Mouse (Mus musculus): Measurements from ENCODE around the gene Proca1. TPM values are rescaled to one million over a fixed set of nuclear protein-coding genes. Genes with fewer than 3 reads are reported as not detected.

Proca1 gene
- total and polyA plus RNA-seq, 2 experiments from 2014 or later: 3.2 TPM; not detected in 1

- Histone ChIP-seq H3K9ac (replicated peaks; ENCODE audit: low read depth, low read length) (no peak overlapping the region), H3K27me3 (ENCODE audit: control insufficient read depth, insufficient read depth, low read length) (no peaks in the 10 kb centered on the region), H3K36me3 (replicated peaks; ENCODE audit: control insufficient read depth, insufficient read depth, low read length) (no peaks in the 10 kb centered on the region), H3K9me3 (replicated peaks; ENCODE audit: control insufficient read depth, low read length) (no peaks in the 10 kb centered on the region), H3K4me2 (ENCODE audit: low read depth, low read length) (no peak overlapping the region), H3K27ac (ENCODE audit: low read depth) (no peak overlapping the region), H3K4me1 (ENCODE audit: control insufficient read depth, insufficient read depth) (0 out of 2 replicates have a peak, but pooled peaks cover 3% of the 10 kb centered on the region), H3K4me3 (ENCODE audit: low read depth, low read length) (no peak overlapping the region)
- ATAC-seq (ENCODE audit: insufficient read depth, low read depth) (no peak), DNase-seq (ENCODE audit: low spot score) (no peak)
- WGBS: 69% methylated on average over 4 of the region's 4 CpGs
- peak; percentile 6; the same call in 1 of the 2 replicates for TF ChIP-seq CTCF (IDR thresholded peaks at IDR 0.05; ENCODE audit: low read depth)
- no peak for TF ChIP-seq EP300 (IDR thresholded peaks at IDR 0.05; ENCODE audit: low read depth)
Measured at GRCm38 (mm10) chr11:78171328-78171727, 21.9 kb upstream of the Proca1 start.

GRCm38 (mm10) chr11:78172034-78172747 is 21.0 kb upstream of the Proca1 start:
- WGBS: 75% methylated on average over 16 of the region's 16 CpGs
- Histone ChIP-seq H3K9ac (replicated peaks; ENCODE audit: low read depth, low read length) (no peak overlapping the region), H3K4me1 (ENCODE audit: control insufficient read depth, insufficient read depth) (peaks cover 4% of the 10 kb centered on the region; the same call in 1 of the 2 replicates), H3K27ac (ENCODE audit: low read depth) (no peak overlapping the region), H3K27me3 (ENCODE audit: control insufficient read depth, insufficient read depth, low read length) (no peaks in the 10 kb centered on the region), H3K4me2 (ENCODE audit: low read depth, low read length) (no peak overlapping the region), H3K36me3 (replicated peaks; ENCODE audit: control insufficient read depth, insufficient read depth, low read length) (no peaks in the 10 kb centered on the region), H3K9me3 (replicated peaks; ENCODE audit: control insufficient read depth, low read length) (no peaks in the 10 kb centered on the region), H3K4me3 (ENCODE audit: low read depth, low read length) (no peak overlapping the region)
- no peak for DNase-seq (ENCODE audit: low spot score)
- ATAC-seq (ENCODE audit: insufficient read depth, low read depth): no peak
- TF ChIP-seq CTCF (IDR thresholded peaks at IDR 0.05; ENCODE audit: low read depth): peak; percentile 40
- no peak for TF ChIP-seq EP300 (IDR thresholded peaks at IDR 0.05; ENCODE audit: low read depth)

- 75% methylated on average over 19 of the region's 19 CpGs for WGBS
- no peaks in the 10 kb centered on the region for H3K9me3 ChIP-seq (replicated peaks; ENCODE audit: control insufficient read depth, low read length)
- peaks cover 8% of the 10 kb centered on the region; the same call in 1 of the 2 replicates for H3K4me1 ChIP-seq (ENCODE audit: control insufficient read depth, insufficient read depth)
- no peaks in the 10 kb centered on the region for H3K36me3 ChIP-seq (replicated peaks; ENCODE audit: control insufficient read depth, insufficient read depth, low read length)
- no peak overlapping the region for H3K9ac ChIP-seq (replicated peaks; ENCODE audit: low read depth, low read length)
- no peak overlapping the region for H3K4me2 ChIP-seq (ENCODE audit: low read depth, low read length)
- no peaks in the 10 kb centered on the region for H3K27me3 ChIP-seq (ENCODE audit: control insufficient read depth, insufficient read depth, low read length)
- no peak overlapping the region for H3K27ac ChIP-seq (ENCODE audit: low read depth)
- DNase-seq (ENCODE audit: low spot score): no peak
- no peak for ATAC-seq (ENCODE audit: insufficient read depth, low read depth)
- no peak overlapping the region for H3K4me3 ChIP-seq (ENCODE audit: low read depth, low read length)
- TF ChIP-seq EP300 (IDR thresholded peaks at IDR 0.05; ENCODE audit: low read depth) (no peak), CTCF (IDR thresholded peaks at IDR 0.05; ENCODE audit: low read depth) (no peak)
Measured at GRCm38 (mm10) chr11:78172748-78173383, 20.3 kb upstream of the Proca1 start.

GRCm38 (mm10) chr11:78174506-78174905 is 18.7 kb upstream of the Proca1 start:
- WGBS: 92% methylated on average over 3 of the region's 3 CpGs
- no peaks in the 10 kb centered on the region for H3K9me3 ChIP-seq (replicated peaks; ENCODE audit: control insufficient read depth, low read length)
- peaks cover 2% of the 10 kb centered on the region; the same call in 1 of the 2 replicates for H3K36me3 ChIP-seq (replicated peaks; ENCODE audit: control insufficient read depth, insufficient read depth, low read length)
- H3K9ac ChIP-seq (replicated peaks; ENCODE audit: low read depth, low read length): no peak overlapping the region
- H3K4me3 ChIP-seq (ENCODE audit: low read depth, low read length): no peak overlapping the region
- H3K27me3 ChIP-seq (ENCODE audit: control insufficient read depth, insufficient read depth, low read length): no peaks in the 10 kb centered on the region
- no peak overlapping the region for H3K4me2 ChIP-seq (ENCODE audit: low read depth, low read length)
- H3K27ac ChIP-seq (ENCODE audit: low read depth): no peak overlapping the region
- TF ChIP-seq CTCF (IDR thresholded peaks at IDR 0.05; ENCODE audit: low read depth) (no peak), EP300 (IDR thresholded peaks at IDR 0.05; ENCODE audit: low read depth) (no peak)
- peaks cover 8% of the 10 kb centered on the region; the same call in 1 of the 2 replicates for H3K4me1 ChIP-seq (ENCODE audit: control insufficient read depth, insufficient read depth)
- DNase-seq (ENCODE audit: low spot score) (no peak), ATAC-seq (ENCODE audit: insufficient read depth, low read depth) (no peak)

- peaks cover 8% of the 10 kb centered on the region; the same call in 1 of the 2 replicates for H3K4me1 ChIP-seq (ENCODE audit: control insufficient read depth, insufficient read depth)
- TF ChIP-seq CTCF (IDR thresholded peaks at IDR 0.05; ENCODE audit: low read depth): no peak
- TF ChIP-seq EP300 (IDR thresholded peaks at IDR 0.05; ENCODE audit: low read depth): no peak
- peak overlapping the region; percentile 43 for H3K9ac ChIP-seq (replicated peaks; ENCODE audit: low read depth, low read length)
- H3K27me3 ChIP-seq (ENCODE audit: control insufficient read depth, insufficient read depth, low read length): no peaks in the 10 kb centered on the region
- H3K4me3 ChIP-seq (ENCODE audit: low read depth, low read length): peak overlapping the region; percentile 63
- peak overlapping the region; percentile 90 for H3K27ac ChIP-seq (ENCODE audit: low read depth)
- no peaks in the 10 kb centered on the region for H3K9me3 ChIP-seq (replicated peaks; ENCODE audit: control insufficient read depth, low read length)
- under 1% methylated on average over 9 of the region's 10 CpGs for WGBS
- H3K4me2 ChIP-seq (ENCODE audit: low read depth, low read length): peak overlapping the region; percentile 96
- ATAC-seq (ENCODE audit: insufficient read depth, low read depth) (no peak), DNase-seq (ENCODE audit: low spot score) (no peak)
- H3K36me3 ChIP-seq (replicated peaks; ENCODE audit: control insufficient read depth, insufficient read depth, low read length): peaks cover 16% of the 10 kb centered on the region
Measured at GRCm38 (mm10) chr11:78175771-78176401, 17.3 kb upstream of the Proca1 start.

All from heart, postnatal 0 days (tissue).